Mouse (Mus musculus) liver, adult 2 months (tissue): ENCODE measurements around the gene Dnah5. TPM values are rescaled to one million over a fixed set of nuclear protein-coding genes. Genes with fewer than 3 reads are reported as not detected.

ENCODE experiments used
- DNase-seq: peaks from one replicate; pipeline ENCODE4 v3.0.0-alpha.2; 2011; ENCODE audit warnings: low read depth, low spot score; ENCODE audit errors: extremely low read depth
- H3K27ac ChIP-seq: fragments of 200-500 bp; replicated peaks from 2 replicates; pipeline ENCODE4 v1.5.1; 2012; ENCODE audit warnings: low read depth, mild to moderate bottlenecking, control low read depth, inconsistent platforms, low read length; ENCODE audit not compliant: insufficient read depth
- H3K27me3 ChIP-seq: fragments of 200-500 bp; 2 replicates; pipeline ENCODE4 v1.6.1; 2012; ENCODE audit warnings: mild to moderate bottlenecking, moderate library complexity, low read length, inconsistent platforms; ENCODE audit not compliant: control insufficient read depth, insufficient read depth
- H3K36me3 ChIP-seq: fragments of 200-500 bp; 2 replicates; pipeline ENCODE4 v1.6.1; 2012; ENCODE audit warnings: low read length, inconsistent platforms; ENCODE audit not compliant: control insufficient read depth, insufficient read depth
- H3K4me1 ChIP-seq: fragments of 200-500 bp; 2 replicates; pipeline ENCODE4 v1.6.1; 2011; ENCODE audit warnings: low read length; ENCODE audit not compliant: control insufficient read depth, insufficient read depth
- H3K4me3 ChIP-seq: fragments of 200-500 bp; 2 replicates; pipeline ENCODE4 v1.5.1; 2011; ENCODE audit warnings: low read depth, mild to moderate bottlenecking, control low read depth, low read length, moderate library complexity; ENCODE audit not compliant: insufficient read depth
- H3K79me2 ChIP-seq: fragments of 200-500 bp; 2 replicates; pipeline ENCODE4 v1.6.1; 2012; ENCODE audit warnings: inconsistent platforms, mild to moderate bottlenecking, low read length, moderate library complexity; ENCODE audit not compliant: control insufficient read depth, insufficient read depth
- H3K9ac ChIP-seq: fragments of 200-500 bp; 2 replicates; pipeline ENCODE4 v1.6.1; 2012; ENCODE audit warnings: low read depth, mild to moderate bottlenecking, control low read depth, inconsistent platforms, low read length
- CTCF ChIP-seq: fragments of 200-500 bp; IDR thresholded peaks from 2 replicates; pipeline ENCODE4 v1.5.1; 2011; ENCODE audit warnings: low read depth, low read length, control low read depth
- POLR2A ChIP-seq: fragments of 200-500 bp; IDR thresholded peaks from 2 replicates; pipeline ENCODE4 v1.6.1; 2011; ENCODE audit warnings: low read length, control low read depth; ENCODE audit not compliant: insufficient read depth; ENCODE audit errors: extremely low read depth
- WGBS: fragments of 180-500 bp; shearing (Covaris S2); methylation state at CpG from one replicate; pipeline ENCODE4 v1.1.7; 2018; 5-methylcytosine and 5-hydroxymethylcytosine counted together
- polyA plus RNA-seq: library from polyadenylated mRNA; depleted of rRNA; stranded (reverse); fragments of >200 nt; gene quantifications from 2 replicates; pipeline ENCODE4 v1.2.3, GENCODE M21; 2012
- total RNA-seq: library from RNA; depleted of rRNA; stranded (reverse); fragments of >200 nt; gene quantifications from 2 replicates; pipeline ENCODE4 v1.2.3, GENCODE M21; 2014

The Dnah5 gene
- total and polyA plus RNA-seq, 2 experiments = 0.02 to 0.09 TPM

DNA sequence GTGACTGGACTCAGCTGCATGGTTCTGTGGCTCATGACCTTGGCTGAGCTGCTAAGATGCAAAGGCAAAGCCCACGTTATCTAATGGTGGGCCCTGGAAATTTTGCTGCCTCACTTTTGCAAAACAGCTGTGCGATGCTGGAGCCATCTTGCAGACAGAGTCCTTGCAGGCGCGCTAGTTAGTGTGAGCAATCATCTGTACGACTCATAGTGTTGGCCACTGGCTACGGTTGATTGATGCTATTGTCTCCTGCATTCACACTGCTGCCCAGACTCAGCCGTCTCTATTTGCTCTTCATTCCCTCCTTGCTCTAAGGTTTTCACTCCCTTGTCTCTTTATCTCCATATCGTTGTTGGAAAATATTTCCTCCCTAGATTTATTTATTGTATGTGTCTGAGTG lies 12.8 kb downstream of the Dnah5 start:
- Histone ChIP-seq H3K27ac (no peak overlapping the region), H3K36me3 (no peaks in the 10 kb centered on the region), H3K27me3 (no peaks in the 10 kb centered on the region), H3K4me3 (no peak overlapping the region), H3K79me2 (no peaks in the 10 kb centered on the region), H3K4me1 (no peaks in the 10 kb centered on the region), H3K9ac (no peak overlapping the region)
- TF ChIP-seq CTCF (no peak), POLR2A (no peak)
- DNase-seq = no peak
- 57% methylated on average over 8 of the region's 8 CpGs for WGBS

DNA sequence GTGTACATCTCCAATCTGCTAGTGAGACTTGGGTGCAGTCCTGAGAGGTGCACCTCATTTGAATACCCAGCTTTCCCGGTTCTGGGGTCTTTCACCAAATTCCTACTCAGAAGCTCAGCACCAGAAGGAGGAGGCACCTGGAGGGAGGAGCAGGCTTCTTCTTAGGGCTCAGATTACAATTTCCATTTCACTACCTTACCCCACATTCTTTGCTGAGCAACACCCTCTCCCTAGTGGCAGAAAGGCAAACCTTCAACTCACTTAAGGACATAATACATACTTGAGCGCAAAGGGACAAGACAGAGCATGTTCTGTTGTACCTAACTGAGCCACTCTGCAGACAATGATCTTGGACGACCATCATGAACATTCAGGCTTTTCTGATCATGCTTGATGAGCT lies 23.8 kb downstream of the Dnah5 start:
- WGBS = 43% methylated on average over 3 of the region's 3 CpGs
- Histone ChIP-seq H3K27me3 (peaks cover 2% of the 10 kb centered on the region; the same call in 1 of the 2 replicates), H3K36me3 (no peaks in the 10 kb centered on the region), H3K4me1 (no peaks in the 10 kb centered on the region), H3K9ac (no peak overlapping the region), H3K4me3 (no peak overlapping the region), H3K27ac (no peak overlapping the region), H3K79me2 (no peaks in the 10 kb centered on the region)
- no peak for DNase-seq
- no peak for TF ChIP-seq POLR2A
- TF ChIP-seq CTCF = no peak

DNA sequence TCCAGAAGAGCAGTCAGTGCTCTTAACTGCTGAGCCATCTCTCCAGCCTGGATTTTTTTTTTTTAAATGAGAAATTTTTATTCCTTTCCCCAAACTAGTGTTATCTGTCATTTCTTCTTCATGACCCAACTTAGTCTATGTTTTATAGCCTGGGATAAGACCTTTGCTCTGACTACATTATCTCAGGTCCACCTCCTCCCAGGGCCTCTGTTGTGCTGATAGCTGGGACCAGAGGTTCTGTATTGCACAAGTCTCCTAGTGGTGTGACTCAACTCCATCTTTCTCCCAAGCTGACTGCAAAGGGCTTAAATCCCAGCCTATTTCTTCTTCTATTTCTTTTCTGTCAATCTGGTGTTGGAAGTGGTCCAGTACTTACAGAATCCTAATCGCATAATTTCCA lies 56.7 kb downstream of the Dnah5 start:
- no peak for DNase-seq
- no peak overlapping the region for H3K9ac ChIP-seq
- H3K36me3 ChIP-seq = no peaks in the 10 kb centered on the region
- no peaks in the 10 kb centered on the region for H3K79me2 ChIP-seq
- H3K4me3 ChIP-seq = no peak overlapping the region
- no peak for TF ChIP-seq POLR2A
- TF ChIP-seq CTCF = no peak
- H3K27ac ChIP-seq = no peak overlapping the region
- WGBS = 73% methylated on average over 1 of the region's 1 CpGs
- no peaks in the 10 kb centered on the region for H3K4me1 ChIP-seq
- H3K27me3 ChIP-seq = no peaks in the 10 kb centered on the region

DNA sequence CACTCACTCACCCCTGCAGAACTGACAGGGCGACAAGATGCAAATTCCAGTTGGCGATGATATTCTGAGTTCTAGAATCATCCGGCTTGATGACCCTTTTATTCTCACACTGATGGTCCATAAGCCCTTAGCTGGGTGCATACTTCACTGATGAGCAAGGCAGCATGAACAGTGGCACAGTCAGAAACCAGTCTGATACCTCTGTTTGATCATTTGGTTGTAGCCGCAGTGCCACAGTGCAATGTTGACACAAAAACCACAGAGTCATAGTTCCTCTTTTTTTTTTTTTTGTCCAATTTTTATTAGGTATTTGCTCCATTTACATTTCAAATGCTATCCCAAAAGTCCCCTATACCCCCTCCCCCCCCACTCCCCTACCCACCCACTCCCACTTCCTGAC lies 95.9 kb downstream of the Dnah5 start:
- TF ChIP-seq CTCF (no peak), POLR2A (no peak)
- Histone ChIP-seq H3K79me2 (no peaks in the 10 kb centered on the region), H3K4me1 (no peaks in the 10 kb centered on the region), H3K27me3 (no peaks in the 10 kb centered on the region), H3K27ac (no peak overlapping the region), H3K4me3 (no peak overlapping the region), H3K36me3 (no peaks in the 10 kb centered on the region), H3K9ac (no peak overlapping the region)
- DNase-seq = no peak
- 89% methylated on average over 4 of the region's 4 CpGs for WGBS

DNA sequence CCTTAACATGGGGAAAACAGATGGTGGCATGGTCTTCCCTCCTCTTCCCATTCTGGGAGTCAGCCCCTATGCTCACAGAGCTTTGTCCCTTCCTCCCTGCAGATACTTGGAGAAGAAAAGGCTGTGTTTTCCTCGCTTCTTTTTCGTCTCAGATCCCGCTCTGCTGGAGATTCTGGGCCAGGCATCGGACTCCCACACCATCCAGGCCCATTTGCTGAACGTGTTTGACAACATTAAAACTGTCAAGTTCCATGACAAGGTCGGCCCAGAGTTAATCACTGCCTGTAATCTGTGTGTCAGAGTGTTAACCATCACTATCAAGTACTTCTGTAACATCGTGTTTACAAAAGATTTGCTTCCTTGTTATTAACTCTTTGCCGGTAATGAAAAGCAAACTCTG lies 103.6 kb downstream of the Dnah5 start:
- no peaks in the 10 kb centered on the region for H3K79me2 ChIP-seq
- no peak overlapping the region for H3K4me3 ChIP-seq
- no peak for TF ChIP-seq CTCF
- TF ChIP-seq POLR2A = no peak
- no peak overlapping the region for H3K27ac ChIP-seq
- WGBS = 63% methylated on average over 8 of the region's 8 CpGs
- no peaks in the 10 kb centered on the region for H3K36me3 ChIP-seq
- H3K4me1 ChIP-seq = no peaks in the 10 kb centered on the region
- DNase-seq = no peak
- no peak overlapping the region for H3K9ac ChIP-seq
- no peaks in the 10 kb centered on the region for H3K27me3 ChIP-seq

DNA sequence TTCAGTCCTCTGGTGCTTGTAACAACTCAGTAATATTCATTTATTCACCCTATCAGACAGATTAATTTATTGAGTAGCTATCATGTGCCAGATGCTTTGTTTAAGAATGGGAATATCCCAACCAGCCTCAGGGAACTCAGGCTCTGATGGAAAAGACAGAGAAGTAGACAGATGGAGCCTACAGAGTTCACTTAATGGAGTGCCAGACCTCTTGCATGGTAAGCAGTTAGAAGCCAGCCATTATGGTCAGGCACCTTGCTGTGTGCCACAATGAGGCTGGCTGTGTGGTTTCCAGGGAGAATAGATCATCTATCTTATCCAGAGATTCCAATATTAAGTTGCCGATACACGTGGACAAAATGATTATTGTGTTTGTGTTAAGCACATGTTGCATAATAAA lies 104.3 kb downstream of the Dnah5 start:
- no peaks in the 10 kb centered on the region for H3K79me2 ChIP-seq
- no peak overlapping the region for H3K4me3 ChIP-seq
- H3K27me3 ChIP-seq = no peaks in the 10 kb centered on the region
- TF ChIP-seq POLR2A = no peak
- no peak for TF ChIP-seq CTCF
- H3K27ac ChIP-seq = no peak overlapping the region
- no peak for DNase-seq
- 83% methylated on average over 2 of the region's 2 CpGs for WGBS
- H3K4me1 ChIP-seq = no peaks in the 10 kb centered on the region
- no peak overlapping the region for H3K9ac ChIP-seq
- no peaks in the 10 kb centered on the region for H3K36me3 ChIP-seq
